Mouse (Mus musculus): ENCODE results near the gene Pef1.

GRCm38 (mm10) chr4:130133399-130133798, 31.0 kb downstream of the Pef1 start:
- TF ChIP-seq CTCF (IDR thresholded peaks at IDR 0.05; ENCODE audit: low read depth), result no peak
- no peak for TF ChIP-seq EP300 (IDR thresholded peaks at IDR 0.05; ENCODE audit: low read depth)
